Mouse (Mus musculus): ENCODE data around the gene Myh3. TPM values are rescaled to one million over a fixed set of nuclear protein-coding genes. Genes with fewer than 3 reads are reported as not detected.
A peak's percentile ranks its signal among the peaks of the same experiment; 100 is the strongest.

Gene Myh3
- 0.51 and 0.54 TPM in 2 replicates for polyA plus RNA-seq (2014; fragmentation: Nextera tagmentation; extraction: Ambion mirVana)

DNA sequence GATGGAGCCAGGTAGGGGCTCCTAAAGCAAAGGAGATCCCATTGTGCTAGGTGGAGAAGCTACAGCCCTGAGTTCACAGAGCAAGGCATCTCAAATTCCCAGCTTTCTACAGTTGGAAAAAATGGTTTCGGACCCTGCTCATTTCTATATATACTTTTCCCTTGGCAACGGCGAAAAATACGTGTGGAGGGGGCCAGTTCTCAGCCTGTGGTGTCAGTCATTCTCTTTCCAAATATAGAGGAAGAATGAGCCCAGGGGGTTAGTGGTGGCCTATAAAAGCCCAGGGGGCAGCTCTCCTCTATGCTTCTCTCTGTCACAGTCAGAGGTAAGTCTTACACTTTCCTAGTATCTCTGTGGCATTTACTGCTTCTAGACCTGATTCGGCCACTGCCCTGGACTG lies at the start of gene Myh3:
TSS of gene Myh3 (plus strand) at position 301 of the 400 bp plus-strand sequence.
- Histone ChIP-seq H3K9ac (ENCODE audit: low read length) (no peak within 1 kb of the TSS), H3K9me3 (ENCODE audit: control insufficient read depth, low read length) (no peaks in the 10 kb centered on the region), H3K36me3 (ENCODE audit: control insufficient read depth, insufficient read depth, low read length) (no peaks in the 10 kb centered on the region), H3K27ac (ENCODE audit: low read depth, low read length) (no peak within 1 kb of the TSS), H3K4me2 (no peak within 1 kb of the TSS), H3K27me3 (ENCODE audit: control insufficient read depth, insufficient read depth, low read length) (no peaks in the 10 kb centered on the region), H3K4me3 (ENCODE audit: low read depth, low read length) (no peak within 1 kb of the TSS), H3K4me1 (ENCODE audit: control insufficient read depth, insufficient read depth, low read length) (peaks cover 11% of the 10 kb centered on the region)
- ATAC-seq (ENCODE audit: low FRiP score) (no peak), DNase-seq (ENCODE audit: low spot score, missing footprints) (no peak)
- WGBS: 90% methylated on average over 5 of the region's 5 CpGs

DNA sequence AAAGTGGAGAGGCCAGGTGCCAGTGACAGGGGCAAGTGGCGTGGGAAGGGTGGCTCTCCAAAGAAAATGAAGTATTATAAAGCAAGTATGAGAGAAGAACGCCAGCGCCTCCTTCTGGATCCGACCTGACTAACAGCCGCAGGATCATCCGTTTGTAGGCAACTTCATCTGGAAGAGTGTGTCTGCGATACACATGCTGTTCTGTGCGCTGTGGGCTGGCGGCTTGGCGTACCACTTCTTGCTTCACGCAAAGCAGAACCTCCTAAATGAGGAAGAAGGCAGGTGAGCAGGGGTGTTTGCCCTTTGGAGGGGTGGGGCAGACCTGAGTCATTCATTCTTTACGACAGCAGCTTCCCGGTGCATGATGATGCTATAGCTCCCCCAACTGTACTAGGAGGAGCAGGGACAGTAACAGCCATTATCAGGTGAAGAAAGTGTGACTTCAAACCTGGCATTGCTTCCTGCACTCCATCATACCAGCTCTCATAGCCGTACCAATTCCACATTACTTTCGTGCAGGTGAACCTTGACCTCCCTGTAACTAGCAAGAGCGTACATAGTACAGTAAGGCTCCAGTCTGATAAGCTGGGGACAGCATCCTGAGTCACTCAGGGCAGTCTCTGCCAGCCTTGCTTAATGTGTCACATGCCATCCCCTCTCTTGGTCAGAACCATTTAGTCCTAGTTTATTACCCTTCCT lies 47.0 kb upstream of the Myh3 start:
- no peaks in the 10 kb centered on the region for H3K36me3 ChIP-seq (ENCODE audit: control insufficient read depth, insufficient read depth, low read length)
- no peak for ATAC-seq (ENCODE audit: low FRiP score)
- no peaks in the 10 kb centered on the region for H3K27me3 ChIP-seq (ENCODE audit: control insufficient read depth, insufficient read depth, low read length)
- H3K4me2 ChIP-seq: no peak overlapping the region
- DNase-seq (ENCODE audit: low spot score, missing footprints): no peak
- H3K9ac ChIP-seq (ENCODE audit: low read length): no peak overlapping the region
- H3K9me3 ChIP-seq (ENCODE audit: control insufficient read depth, low read length): no peaks in the 10 kb centered on the region
- H3K4me3 ChIP-seq (ENCODE audit: low read depth, low read length): no peak overlapping the region
- no peak overlapping the region for H3K27ac ChIP-seq (ENCODE audit: low read depth, low read length)
- WGBS: 61% methylated on average over 16 of the region's 16 CpGs
- no peaks in the 10 kb centered on the region for H3K4me1 ChIP-seq (ENCODE audit: control insufficient read depth, insufficient read depth, low read length)

DNA sequence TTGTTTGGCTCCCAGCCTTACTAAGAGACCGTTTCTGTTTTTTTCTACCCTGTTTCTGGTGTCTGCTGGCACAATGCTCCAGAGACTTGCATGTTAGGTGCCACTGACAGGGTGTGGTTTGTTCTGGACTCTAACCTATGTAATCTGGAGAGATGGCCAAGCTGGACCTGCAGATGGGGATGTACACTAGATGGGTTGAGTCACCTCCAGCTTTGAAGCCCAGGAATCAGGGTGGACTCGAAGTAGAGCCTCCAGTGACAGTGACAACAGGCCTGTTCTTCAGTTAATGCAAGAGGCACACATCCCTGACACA lies 46.5 kb upstream of the Myh3 start:
- 85% methylated on average over 2 of the region's 2 CpGs for WGBS
- Histone ChIP-seq H3K36me3 (ENCODE audit: control insufficient read depth, insufficient read depth, low read length) (no peaks in the 10 kb centered on the region), H3K27me3 (ENCODE audit: control insufficient read depth, insufficient read depth, low read length) (no peaks in the 10 kb centered on the region), H3K9me3 (ENCODE audit: control insufficient read depth, low read length) (no peaks in the 10 kb centered on the region), H3K4me1 (ENCODE audit: control insufficient read depth, insufficient read depth, low read length) (no peaks in the 10 kb centered on the region), H3K4me3 (ENCODE audit: low read depth, low read length) (no peak overlapping the region), H3K4me2 (no peak overlapping the region), H3K27ac (ENCODE audit: low read depth, low read length) (no peak overlapping the region), H3K9ac (ENCODE audit: low read length) (no peak overlapping the region)
- ATAC-seq (ENCODE audit: low FRiP score): no peak
- no peak for DNase-seq (ENCODE audit: low spot score, missing footprints)

DNA sequence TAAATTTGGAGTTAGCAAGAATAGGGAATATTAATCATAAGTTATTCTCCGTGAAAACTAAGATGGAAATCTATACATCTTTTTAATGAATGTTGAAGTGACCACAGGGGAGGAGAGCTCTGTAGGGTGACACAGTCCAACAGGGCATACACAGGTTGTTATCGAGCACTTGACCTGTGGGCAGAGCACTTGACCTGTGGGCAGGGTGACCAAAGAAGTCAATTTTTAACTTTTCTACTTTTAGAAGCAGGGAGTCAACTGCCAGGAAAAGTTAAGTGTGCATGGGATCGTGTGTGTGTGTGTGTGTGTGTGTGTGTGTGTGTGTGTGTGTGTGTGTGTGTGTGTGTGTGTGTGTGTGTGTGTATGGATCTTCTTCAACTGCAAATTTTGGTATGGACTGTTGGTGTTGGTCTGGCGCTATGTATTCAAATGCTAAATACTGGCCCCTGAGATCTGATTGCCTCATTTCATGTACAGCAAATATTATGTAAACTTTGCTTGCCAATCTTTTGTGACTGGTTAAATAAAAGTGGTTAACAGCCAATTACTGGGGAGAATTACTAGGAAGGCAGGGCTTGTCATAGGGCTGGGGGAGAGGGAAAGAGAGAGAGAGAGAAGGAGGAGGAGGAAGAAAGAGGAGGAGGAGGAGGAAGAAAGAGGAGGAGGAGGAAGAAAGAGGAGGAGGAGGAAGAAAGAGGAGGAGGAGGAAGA lies 43.2 kb upstream of the Myh3 start:
- H3K27ac ChIP-seq (ENCODE audit: low read depth, low read length): no peak overlapping the region
- peaks cover 5% of the 10 kb centered on the region; the same call in 1 of the 2 replicates for H3K36me3 ChIP-seq (ENCODE audit: control insufficient read depth, insufficient read depth, low read length)
- 86% methylated on average over 4 of the region's 4 CpGs for WGBS
- DNase-seq (ENCODE audit: low spot score, missing footprints) (no peak), ATAC-seq (ENCODE audit: low FRiP score) (no peak)
- H3K9ac ChIP-seq (ENCODE audit: low read length): no peak overlapping the region
- no peak overlapping the region for H3K4me3 ChIP-seq (ENCODE audit: low read depth, low read length)
- no peaks in the 10 kb centered on the region for H3K9me3 ChIP-seq (ENCODE audit: control insufficient read depth, low read length)
- no peaks in the 10 kb centered on the region for H3K27me3 ChIP-seq (ENCODE audit: control insufficient read depth, insufficient read depth, low read length)
- H3K4me1 ChIP-seq (ENCODE audit: control insufficient read depth, insufficient read depth, low read length): no peaks in the 10 kb centered on the region
- H3K4me2 ChIP-seq: no peak overlapping the region

DNA sequence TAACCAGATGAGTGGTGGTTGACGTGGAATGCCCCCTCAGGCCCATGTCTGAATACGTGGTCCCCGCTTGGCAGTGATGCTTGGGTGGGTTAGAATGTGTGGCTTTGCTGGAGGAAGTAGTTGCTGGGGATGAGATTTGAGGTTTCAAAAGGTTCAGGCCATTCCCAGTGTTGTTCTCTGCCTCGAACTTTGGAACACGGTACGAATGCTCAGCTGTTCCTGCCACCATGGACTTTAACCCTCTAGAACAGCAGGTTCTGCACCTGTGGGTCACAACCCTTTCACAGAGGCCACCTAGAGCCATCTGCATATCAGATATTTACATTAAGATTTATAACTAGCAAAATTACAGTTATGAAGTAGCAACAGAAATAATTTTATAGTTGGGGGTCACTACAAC lies 41.9 kb upstream of the Myh3 start:
- H3K4me3 ChIP-seq (ENCODE audit: low read depth, low read length): no peak overlapping the region
- H3K9ac ChIP-seq (ENCODE audit: low read length): no peak overlapping the region
- no peaks in the 10 kb centered on the region for H3K4me1 ChIP-seq (ENCODE audit: control insufficient read depth, insufficient read depth, low read length)
- H3K27me3 ChIP-seq (ENCODE audit: control insufficient read depth, insufficient read depth, low read length): no peaks in the 10 kb centered on the region
- H3K36me3 ChIP-seq (ENCODE audit: control insufficient read depth, insufficient read depth, low read length): peaks cover 10% of the 10 kb centered on the region; the same call in 1 of the 2 replicates
- DNase-seq (ENCODE audit: low spot score, missing footprints): no peak
- no peak for ATAC-seq (ENCODE audit: low FRiP score)
- H3K27ac ChIP-seq (ENCODE audit: low read depth, low read length): no peak overlapping the region
- H3K4me2 ChIP-seq: no peak overlapping the region
- 94% methylated on average over 6 of the region's 6 CpGs for WGBS
- no peaks in the 10 kb centered on the region for H3K9me3 ChIP-seq (ENCODE audit: control insufficient read depth, low read length)

DNA sequence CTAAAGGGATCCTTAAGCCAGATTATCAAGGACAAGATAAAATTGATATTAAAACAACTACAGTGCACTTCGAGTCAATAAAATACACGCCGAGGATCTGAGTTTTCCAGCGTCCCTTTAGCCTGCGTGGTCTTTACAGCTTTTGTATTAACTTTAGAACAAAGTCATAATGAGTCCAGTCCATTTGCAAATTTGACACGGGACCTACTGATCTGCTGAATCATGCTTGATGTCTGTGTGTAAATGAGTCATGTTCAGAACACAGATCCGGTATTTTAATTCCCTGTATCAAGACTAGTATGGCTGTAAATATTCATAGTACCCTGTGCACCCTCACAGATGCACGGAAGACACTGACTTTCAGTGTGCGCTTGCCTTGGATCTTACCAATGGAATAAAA lies 41.2 kb upstream of the Myh3 start:
- no peaks in the 10 kb centered on the region for H3K27me3 ChIP-seq (ENCODE audit: control insufficient read depth, insufficient read depth, low read length)
- H3K4me1 ChIP-seq (ENCODE audit: control insufficient read depth, insufficient read depth, low read length): no peaks in the 10 kb centered on the region
- DNase-seq (ENCODE audit: low spot score, missing footprints) (no peak), ATAC-seq (ENCODE audit: low FRiP score) (no peak)
- H3K4me3 ChIP-seq (ENCODE audit: low read depth, low read length): no peak overlapping the region
- no peak overlapping the region for H3K27ac ChIP-seq (ENCODE audit: low read depth, low read length)
- WGBS: 95% methylated on average over 9 of the region's 9 CpGs
- H3K4me2 ChIP-seq: no peak overlapping the region
- H3K9me3 ChIP-seq (ENCODE audit: control insufficient read depth, low read length): no peaks in the 10 kb centered on the region
- H3K9ac ChIP-seq (ENCODE audit: low read length): no peak overlapping the region
- H3K36me3 ChIP-seq (ENCODE audit: control insufficient read depth, insufficient read depth, low read length): peaks cover 14% of the 10 kb centered on the region; the same call in 1 of the 2 replicates

DNA sequence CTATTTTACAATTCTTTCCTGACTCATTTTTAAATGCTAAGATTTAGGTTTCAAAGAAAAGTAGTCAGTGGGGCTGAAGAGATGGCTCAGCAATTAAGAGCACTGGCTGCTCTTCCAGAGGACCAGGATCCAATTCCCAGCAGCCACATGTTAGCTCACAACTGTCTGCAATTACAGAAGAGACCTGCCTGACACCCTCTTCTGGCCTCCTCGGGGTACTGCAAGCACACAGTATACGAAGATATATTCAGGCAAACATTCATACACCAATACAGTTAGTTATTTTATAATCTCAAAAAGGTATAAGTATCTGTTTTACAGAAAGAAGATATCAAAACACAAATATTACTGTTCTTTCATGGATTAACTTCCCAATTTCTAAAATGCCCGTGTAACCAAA lies 38.3 kb upstream of the Myh3 start:
- ATAC-seq (ENCODE audit: low FRiP score) (no peak), DNase-seq (ENCODE audit: low spot score, missing footprints) (peak; percentile 14)
- Histone ChIP-seq H3K4me2 (no peak overlapping the region), H3K4me1 (ENCODE audit: control insufficient read depth, insufficient read depth, low read length) (no peaks in the 10 kb centered on the region), H3K9ac (ENCODE audit: low read length) (no peak overlapping the region), H3K4me3 (ENCODE audit: low read depth, low read length) (no peak overlapping the region), H3K27ac (ENCODE audit: low read depth, low read length) (no peak overlapping the region), H3K27me3 (ENCODE audit: control insufficient read depth, insufficient read depth, low read length) (no peaks in the 10 kb centered on the region), H3K9me3 (ENCODE audit: control insufficient read depth, low read length) (no peaks in the 10 kb centered on the region), H3K36me3 (ENCODE audit: control insufficient read depth, insufficient read depth, low read length) (peaks cover 14% of the 10 kb centered on the region; the same call in 1 of the 2 replicates)
- WGBS: 87% methylated on average over 3 of the region's 3 CpGs

DNA sequence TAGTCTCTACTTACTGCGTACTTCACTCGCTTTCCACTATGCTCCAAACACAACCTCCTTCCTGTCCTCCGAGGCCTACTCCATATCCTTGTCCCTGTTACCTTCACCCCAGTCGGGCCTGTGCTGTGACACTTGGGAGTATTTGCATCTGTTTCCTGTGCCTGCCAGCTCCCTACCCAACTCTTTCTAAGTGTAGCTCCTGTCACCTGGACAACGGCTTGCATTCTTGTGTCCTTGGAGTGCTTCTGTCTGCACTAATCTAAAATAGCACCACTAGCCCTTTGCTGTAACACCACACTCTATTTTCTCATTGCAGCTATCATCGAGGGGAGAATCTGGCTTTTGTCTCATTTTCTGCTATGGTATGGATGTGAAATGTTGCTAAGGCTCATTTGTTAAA lies 37.6 kb upstream of the Myh3 start:
- 94% methylated on average over 6 of the region's 6 CpGs for WGBS
- no peak overlapping the region for H3K4me2 ChIP-seq
- DNase-seq (ENCODE audit: low spot score, missing footprints) (peak; percentile 31), ATAC-seq (ENCODE audit: low FRiP score) (no peak)
- no peaks in the 10 kb centered on the region for H3K4me1 ChIP-seq (ENCODE audit: control insufficient read depth, insufficient read depth, low read length)
- H3K27ac ChIP-seq (ENCODE audit: low read depth, low read length): no peak overlapping the region
- peaks cover 14% of the 10 kb centered on the region; the same call in 1 of the 2 replicates for H3K36me3 ChIP-seq (ENCODE audit: control insufficient read depth, insufficient read depth, low read length)
- no peak overlapping the region for H3K9ac ChIP-seq (ENCODE audit: low read length)
- H3K9me3 ChIP-seq (ENCODE audit: control insufficient read depth, low read length): no peaks in the 10 kb centered on the region
- H3K27me3 ChIP-seq (ENCODE audit: control insufficient read depth, insufficient read depth, low read length): no peaks in the 10 kb centered on the region
- H3K4me3 ChIP-seq (ENCODE audit: low read depth, low read length): no peak overlapping the region

DNA sequence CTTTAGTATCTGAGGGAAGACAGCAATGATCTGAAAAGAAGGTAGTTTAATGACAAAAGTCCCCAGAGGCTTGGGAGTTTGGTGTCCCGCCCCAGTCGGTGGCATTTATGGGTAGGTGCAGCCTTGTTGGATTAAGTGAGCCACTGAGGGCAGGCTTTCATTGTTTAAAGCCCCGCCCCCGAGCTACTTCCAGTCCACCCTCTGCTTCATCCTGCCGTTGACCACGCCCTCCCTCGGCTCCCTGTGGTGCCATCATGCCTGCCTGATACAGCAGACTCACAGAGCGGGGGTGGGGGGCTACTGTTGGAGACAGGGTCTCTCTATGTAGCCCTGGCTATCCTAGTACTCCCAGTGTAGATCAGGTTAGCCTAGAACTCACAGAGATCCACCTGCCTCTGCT lies 35.1 kb upstream of the Myh3 start:
- ATAC-seq (ENCODE audit: low FRiP score): no peak

More for the DNA sequence above, 35.1 kb upstream of the Myh3 start:
- no peak for DNase-seq (ENCODE audit: low spot score, missing footprints)
- Histone ChIP-seq H3K9me3 (ENCODE audit: control insufficient read depth, low read length) (no peaks in the 10 kb centered on the region), H3K9ac (ENCODE audit: low read length) (no peak overlapping the region), H3K4me2 (no peak overlapping the region), H3K36me3 (ENCODE audit: control insufficient read depth, insufficient read depth, low read length) (peaks cover 14% of the 10 kb centered on the region; the same call in 1 of the 2 replicates), H3K27me3 (ENCODE audit: control insufficient read depth, insufficient read depth, low read length) (no peaks in the 10 kb centered on the region), H3K4me3 (ENCODE audit: low read depth, low read length) (no peak overlapping the region), H3K4me1 (ENCODE audit: control insufficient read depth, insufficient read depth, low read length) (no peaks in the 10 kb centered on the region), H3K27ac (ENCODE audit: low read depth, low read length) (no peak overlapping the region)
- WGBS: 39% methylated on average over 8 of the region's 8 CpGs
